Mouse (Mus musculus) thymus, postnatal 36 days (tissue): Measurements from ENCODE around the gene Pwp1.
A peak's percentile ranks its signal among the peaks of the same experiment; 100 is the strongest.
"Not testable (repeated sequence)": the region's sequence is repeated elsewhere in the genome, so short reads cannot be mapped to it uniquely, and the experiment has no call there.

Experiments
- DNase-seq, 2 experiments: peaks; one replicate each; pipeline ENCODE4 v3.0.0; 2022; ENCODE audit warnings: mixed read lengths in 2 of 2

The Pwp1 gene

DNA sequence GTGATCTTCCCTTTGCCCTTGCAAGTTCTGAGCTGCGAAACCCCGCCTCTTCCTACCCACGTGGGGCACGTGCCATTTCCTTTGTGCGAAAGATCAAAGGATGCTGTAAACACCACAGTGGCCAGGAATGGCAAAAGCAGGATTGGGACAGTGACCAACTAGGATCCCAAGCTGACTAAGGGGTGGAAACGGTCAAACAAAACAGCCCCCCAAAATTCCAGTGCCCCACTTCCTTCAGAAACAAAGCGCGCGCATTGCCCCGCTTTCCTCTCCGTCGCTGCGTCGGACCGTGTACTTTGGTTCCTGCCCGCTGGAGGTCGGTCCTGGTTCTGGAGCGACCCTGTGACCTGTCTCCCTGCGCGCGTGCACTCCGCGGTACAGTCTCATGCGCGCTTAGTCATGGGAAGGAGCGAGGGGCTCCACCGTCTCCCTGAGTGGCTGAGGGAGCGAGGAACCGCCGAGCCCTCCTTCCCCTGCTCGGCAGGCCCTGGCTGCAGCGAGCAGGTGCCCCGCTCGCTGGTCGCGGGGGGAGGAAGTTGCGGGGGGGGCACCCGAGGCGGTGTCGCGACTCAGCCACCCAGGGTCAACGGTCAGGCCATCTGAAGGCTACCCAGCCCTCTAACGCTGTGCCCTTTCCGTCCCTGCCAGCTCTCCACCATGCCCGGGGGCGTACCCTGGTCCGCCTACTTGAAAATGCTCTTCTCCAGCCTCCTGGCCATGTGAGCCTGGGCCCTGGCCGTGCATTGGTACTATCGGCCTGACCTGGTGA, at the start of gene Pwp1:
Gene Pwp1 (plus strand): TSS at position 410 of the 769 bp plus-strand sequence.
- DNase-seq, result peak; percentile 59 to 60

DNA sequence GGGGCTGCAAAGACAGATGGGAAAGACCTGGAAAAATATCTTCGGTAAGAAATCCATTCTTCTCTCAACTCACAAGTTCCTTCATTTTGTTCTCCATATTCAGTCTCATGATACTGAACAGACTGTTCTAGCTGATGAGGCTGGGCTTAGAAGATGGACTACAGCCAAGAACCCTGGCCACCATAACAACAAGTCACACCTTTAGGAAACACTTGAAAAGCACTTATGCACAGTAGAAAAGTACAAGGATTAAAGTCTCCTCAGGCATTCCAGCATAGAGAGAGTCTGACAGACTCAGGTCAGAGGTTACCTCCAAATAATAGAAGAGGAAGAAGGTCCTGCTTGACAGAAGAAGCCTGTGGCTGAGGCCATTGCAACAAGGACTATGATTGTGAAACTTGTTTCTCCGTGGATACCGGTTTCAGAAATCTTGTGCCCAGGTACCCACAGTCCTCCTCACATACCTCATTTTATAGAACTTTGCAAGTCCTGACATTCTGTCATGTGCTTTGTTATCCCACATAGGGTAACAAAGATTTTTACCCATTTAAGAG, 7.1 kb upstream of the Pwp1 start:
- not testable (repeated sequence) for DNase-seq

DNA sequence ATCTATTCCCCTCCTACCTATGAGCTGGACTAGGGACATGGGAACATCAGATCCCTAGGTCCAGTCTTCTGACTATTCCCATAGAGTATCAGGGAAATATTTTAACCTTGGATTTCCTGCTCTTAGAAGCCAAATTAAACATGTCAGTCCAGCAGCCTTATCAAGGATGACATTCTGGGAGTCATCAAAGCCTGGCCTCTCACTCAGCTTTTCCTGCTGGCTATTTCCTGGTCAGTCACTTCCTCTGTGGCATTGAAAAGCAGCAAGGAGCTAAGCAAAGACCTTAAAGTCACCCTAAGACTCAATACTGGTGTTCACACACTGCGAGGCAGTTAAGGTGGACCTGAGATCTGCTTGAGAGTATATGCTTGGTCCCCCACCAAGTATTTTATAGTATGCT, 5.5 kb upstream of the Pwp1 start:
- DNase-seq, result not testable (repeated sequence)

DNA sequence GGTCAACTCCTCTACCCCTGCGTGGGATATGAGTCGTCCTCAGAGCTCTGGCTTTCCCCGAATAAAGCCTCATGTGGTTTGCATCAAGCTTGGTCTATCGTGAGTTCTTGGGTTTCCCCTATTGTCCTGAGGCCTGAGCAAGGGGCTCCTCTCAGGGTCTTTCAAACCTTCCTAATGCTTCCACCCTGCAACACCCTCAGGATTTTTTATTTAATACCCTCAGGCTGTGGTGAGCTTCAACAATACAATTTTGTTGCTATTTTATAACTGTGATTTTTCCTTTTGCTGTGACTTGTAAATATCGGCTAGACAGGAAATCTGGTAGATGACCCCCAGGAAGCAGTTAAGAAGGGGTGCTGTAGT, 591 bp upstream of the Pwp1 start:
- DNase-seq, result not testable (repeated sequence)

DNA sequence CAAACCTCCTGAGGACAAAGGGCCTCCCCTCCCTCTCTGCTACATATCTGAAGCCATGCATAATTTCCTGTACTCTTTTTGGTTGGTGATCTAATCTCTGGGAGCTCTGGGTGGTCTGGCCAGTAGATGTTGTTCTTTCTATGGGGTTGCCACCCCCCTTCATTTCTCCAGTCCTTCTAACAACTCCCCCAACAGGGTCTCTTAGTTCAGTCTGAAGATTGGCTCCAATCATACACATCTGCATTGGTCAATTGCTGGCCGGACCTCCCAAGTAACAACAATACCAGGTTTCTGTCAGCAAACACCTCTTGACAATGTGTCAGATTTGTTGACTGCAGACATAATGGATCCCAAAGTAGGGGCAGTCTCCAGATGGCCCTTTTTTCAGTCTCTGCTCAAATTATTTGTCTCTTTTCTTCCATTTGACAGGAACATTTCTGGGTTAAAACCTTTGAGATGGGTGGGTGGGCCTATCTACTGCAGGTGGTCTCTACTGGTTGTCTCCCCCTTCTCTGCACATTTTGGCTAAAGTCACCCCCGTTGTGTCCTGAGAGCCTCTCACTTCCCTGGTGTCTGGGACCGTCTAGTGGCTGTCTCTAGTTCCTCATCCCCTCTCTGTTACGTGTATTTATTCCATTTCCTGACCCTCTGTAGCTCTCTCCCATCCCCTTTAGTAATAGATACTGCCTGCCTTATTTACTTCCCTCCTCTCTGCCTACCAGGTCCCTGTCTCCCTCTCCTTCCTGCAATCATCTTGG, 17.0 kb downstream of the Pwp1 start:
- no peak for DNase-seq

DNA sequence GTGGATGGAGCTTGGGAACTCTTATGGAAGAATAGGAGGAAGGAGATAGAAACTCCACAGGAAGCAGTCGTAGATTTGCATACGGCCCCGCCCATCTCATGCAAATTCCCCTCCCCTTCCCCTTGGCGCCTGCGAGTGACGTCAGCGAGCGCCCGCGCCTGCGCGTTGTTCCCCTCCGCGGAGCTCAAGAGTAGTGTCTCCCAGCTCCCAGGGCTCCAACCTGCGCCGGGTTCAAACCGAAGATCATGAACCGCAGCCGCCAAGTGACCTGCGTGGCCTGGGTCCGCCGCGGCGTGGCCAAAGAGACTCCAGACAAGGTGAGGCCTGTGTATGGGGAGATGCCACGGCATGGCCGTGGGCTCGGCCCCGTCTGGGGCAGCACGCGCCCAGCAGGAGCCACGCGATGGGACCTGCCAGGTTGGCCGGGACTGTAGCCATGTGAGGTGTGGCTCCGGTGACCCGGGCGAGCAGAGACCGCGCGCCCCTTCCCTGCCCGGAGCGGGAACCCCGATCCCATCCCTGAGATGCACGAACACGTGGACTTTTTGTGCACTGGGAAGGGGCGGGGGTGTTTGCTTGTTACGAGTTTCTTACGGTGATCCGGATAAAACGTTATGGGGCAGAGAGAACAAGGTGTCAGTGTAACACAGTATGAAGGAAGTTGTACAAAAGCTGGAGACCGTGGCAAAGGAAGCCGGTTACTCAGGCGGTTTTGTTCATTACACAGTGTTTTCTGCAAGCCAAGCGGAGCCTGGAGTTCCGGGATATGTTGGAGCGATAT, 42.6 kb downstream of the Pwp1 start:
- DNase-seq, result peak; percentile 90

DNA sequence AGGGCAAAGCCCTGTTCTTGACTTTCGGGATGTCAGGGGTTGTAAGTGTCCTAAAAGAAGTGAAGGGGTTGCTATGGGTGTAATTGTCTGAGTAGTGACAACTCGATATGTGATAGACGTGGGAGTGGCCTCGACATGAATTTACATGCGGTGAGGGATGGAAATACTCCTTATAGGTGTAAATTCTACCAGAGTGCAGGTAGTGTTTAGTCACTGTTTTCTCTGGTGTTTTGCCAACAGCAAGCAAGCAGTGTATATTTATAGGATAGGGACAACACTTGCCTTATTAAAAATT, 43.1 kb downstream of the Pwp1 start:
- DNase-seq, result no peak

DNA sequence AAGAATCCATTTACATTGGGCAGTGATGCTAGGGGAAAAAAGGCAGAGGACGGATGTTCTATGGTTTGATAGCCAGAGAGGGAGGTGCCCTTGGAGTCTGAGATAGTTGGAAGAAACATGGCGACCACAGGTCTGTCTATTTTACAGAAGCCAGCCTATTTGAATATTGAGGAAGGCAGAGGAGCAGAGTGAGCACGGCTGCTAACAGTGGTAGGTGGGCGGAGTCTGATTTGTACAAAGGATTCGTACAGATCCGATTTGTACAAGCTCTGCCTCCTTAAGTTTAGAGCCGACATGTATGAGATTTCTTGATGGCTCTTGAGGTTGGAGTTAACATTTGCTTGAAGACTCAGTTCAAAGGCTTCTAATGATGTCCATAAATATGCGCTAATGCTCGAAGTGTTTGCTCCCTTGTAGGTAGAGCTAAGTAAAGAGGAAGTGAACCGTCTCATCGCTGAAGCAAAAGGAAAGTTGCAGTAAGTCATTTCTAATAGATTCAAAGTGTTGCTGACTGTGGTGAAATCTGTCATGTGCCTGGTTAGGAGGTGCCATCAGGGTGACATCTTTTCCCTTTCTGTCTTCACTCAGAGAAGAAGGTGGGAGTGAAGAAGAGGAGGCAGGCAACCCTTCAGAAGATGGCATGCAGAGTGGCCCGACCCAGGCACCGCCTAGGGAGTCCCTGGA, 44.7 kb downstream of the Pwp1 start:
- DNase-seq, result no peak

DNA sequence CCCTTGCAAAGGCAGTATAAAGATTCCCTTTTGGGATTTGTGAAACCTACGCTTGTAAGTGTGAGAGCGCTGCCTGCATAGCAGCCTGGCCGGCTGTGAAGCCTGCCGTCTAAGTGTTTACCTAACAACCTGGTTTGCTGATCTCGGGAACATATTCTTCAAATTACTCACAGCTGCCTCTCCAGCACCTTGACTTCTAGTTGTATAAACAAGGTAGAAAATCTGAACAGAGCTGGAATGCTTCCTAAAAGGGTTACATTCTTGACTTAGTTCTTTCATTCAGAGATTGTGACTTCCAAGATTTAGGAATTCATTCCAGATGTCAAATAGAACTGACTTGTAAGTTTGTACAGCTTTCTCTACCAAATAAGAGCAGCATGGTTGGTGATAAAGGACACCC, 46.5 kb downstream of the Pwp1 start:
- no peak for DNase-seq

DNA sequence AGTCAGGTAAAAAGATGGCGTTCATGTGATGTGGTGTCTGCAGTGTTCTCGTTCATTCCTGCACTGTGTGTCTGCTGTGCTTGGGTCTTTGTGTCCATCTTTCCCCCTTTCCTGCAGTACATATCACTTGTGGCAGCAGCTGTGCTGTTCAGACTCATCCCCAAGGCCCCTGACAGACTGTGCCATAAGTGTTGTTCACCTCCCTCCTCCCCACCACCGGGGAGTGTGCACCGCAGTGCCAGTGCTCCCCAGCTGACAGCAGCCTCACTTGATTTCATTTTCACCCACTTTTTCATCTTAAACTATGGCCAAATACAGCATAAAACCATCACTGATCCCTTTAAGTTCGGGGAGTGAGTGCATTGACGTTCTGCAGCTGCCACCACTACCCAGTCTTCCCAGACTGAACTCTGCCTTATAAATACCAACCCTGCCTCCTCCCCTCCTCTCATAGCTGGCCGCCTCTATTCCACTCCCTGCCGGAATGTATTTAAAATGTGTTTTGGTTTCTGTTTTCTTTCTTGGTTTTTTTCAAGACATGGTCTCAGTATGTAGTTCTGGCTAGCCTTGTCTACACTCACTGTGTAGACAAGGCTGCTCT, 50.7 kb downstream of the Pwp1 start:
- DNase-seq, result no peak

DNA sequence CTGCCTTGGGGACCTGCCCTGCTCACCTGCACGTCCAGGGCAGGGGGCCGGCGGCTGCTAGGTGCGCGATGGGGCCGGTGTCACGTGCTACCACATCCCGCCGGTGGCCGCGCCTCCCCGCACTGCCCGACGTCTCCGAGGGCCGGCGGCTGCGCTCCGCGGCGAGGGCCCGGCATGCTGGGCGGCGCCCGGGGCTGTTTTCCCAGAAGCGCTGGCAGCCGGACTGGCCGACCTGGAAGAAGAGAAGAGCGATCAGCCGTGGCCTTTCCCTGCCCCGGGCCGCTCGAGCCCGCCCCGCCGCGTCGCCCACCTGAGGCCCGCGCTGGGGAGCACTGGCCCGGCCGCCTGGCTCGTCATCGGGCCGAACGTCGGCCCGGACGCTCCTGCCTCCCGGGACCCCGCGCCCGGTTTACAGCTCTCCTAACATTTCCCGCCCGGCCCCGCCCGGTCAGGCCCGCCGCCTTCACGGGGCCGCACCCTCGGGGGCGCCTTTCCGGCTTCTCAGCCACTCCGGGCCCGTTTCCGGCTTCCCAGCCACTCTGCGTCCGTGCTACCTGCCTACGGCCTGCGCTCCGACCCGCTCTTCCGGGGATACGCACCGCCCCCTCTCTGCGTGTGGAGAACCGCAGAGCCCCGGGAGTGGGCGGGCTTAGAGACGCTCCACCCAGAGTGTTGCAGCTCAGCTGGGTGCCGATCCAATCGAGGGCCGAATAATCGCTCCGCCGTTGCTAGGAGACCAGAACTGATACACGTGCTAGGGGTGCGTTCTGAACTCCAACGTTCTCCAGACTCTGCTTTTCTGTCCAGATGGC, 87.4 kb downstream of the Pwp1 start, which contains the start of gene Prdm4:
Gene Prdm4 (minus strand): TSS at position 645 of the 812 bp plus-strand sequence.
- peak; percentile 95 to 98 for DNase-seq

DNA sequence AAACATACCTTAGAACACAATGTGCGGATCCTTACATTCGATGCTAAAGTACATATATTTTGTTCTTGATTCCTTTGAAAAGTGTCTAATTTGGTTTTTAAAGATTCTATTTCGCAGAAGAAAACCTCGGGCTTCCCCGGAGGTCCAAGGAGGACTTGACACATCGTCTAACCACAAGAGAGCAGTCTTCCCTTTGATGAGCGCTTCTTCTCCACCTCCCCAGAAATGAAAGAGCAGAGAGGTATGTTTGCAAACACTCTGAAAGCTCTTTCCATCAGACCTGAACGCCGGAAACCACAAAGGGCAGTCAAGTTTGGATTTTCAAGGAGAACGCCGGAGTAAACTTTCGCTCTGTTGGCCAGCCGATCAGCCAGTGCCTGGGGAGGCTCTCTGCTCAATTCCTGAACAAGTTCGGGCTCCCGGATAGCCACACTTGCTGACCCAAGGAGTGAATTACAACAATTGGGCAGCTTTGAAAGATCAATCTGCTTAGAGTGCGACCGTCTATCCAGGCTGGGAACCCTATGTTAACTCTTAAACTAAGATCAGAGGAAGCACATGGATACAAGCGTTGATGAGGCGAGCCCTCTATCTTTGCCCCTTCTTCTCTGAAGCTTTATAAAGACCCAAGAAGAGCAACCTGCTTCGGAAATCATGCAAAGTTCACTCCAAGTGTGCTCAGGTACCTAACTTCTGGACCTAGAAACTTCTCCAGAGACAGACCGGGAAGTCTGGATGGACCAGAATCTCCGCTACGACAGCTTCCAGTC, 98.6 kb downstream of the Pwp1 start, which contains the start of gene Ascl4:
Gene Ascl4 (plus strand): TSS at position 6 of the 770 bp plus-strand sequence.
- peak; percentile 11 to 14 for DNase-seq

DNA sequence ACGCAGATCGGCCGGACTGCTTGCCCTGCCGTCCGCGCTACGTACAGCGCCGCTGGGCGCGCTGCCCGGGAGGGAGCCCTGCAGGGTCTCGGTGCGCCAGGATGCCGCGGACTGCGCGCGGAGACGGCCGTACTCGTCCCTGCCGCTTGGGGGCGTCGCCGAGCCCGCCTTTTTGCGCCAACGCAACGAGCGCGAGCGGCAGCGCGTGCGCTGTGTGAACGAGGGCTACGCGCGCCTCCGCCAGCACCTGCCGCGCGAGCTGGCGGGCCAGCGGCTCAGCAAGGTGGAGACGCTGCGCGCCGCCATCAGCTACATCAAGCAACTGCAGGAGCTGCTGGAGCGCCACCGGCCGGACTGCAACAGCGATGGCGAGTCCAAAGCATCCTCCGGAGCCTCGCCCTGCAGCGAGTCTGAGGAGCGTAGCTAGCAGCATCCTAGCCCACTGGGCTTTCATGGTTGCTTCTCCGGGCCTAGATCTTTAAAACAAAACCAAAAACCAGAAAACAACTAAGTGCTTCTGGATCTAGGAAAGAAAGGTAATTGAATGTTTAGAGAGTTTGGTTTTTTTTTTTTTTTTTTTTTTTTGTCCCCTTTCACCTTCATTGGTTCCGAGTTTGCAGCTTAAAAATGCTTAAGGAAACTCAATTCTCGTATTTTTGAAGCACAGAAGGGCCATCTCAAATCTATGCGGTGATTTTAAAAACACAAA, 99.4 kb downstream of the Pwp1 start:
- peak; percentile 76 to 82 for DNase-seq

DNA sequence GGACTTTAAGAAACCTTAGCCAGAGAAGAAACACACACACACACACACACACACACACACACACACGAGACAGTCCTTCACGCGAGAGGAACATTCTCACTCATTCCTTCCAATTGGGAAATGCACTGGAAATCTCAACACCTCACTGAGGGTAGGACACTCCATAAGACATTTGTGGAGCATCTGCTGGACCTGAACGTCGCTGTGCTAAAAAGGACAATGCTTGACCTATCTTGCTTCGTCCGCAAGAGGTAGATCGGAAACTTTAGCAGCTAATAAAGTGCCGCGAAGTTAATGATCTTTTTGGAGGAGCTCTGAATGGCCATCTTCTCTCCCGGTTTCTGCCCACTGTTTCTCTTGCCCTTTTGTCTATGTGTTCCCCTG, 99.9 kb downstream of the Pwp1 start:
- DNase-seq, result no peak

DNA sequence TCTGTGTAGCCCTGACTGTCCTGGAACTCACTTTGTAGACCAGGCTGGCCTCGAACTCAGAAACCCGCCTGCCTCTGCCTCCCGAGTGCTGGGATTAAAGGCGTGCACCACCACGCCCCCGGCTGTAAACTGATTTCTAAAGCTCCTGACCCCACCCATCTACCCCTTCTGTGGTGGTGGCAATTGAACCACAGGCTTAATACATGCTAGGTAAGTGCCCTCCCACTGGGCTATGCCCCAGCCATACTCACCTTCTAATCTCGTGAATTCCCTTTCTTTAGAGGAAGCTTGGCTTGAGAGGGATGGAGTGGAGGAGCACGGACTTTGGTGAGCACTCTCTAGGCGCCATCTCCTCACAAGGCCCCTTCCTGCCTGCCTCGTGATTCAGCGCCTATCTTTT, 100.7 kb downstream of the Pwp1 start:
- DNase-seq, result no peak

DNA sequence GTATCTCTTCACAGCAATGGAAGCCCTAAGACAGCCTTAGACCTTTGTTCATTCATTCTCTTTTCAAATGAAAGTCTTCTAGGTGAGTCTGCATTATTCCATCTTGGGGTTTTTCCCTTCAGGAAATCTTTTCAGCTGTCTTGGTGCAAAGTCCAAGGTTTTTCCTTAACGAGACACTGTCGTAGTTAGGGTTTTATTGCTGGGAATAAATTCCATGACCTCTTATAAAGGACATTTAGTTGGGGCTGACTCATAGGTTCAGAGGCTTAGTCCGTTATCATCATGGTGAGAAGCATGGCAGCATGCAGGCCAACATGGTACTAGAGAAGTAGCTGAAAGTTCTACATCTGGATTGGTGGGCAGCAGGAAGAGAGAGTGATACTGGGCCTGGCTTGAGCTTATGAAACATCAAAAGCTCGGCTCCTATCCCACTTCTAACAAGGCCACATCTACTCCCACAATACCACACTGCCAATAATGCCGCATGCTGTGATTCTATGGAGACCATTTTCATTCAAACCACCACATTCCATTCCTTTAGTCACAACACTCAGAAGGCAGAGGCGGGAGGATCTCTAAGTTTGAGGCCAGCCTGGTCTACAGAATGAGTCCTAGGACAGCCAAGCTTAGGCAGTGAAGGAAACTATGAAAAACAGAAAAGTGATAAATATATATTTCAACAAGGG, 107.1 kb downstream of the Pwp1 start:
- DNase-seq, result no peak
